Mouse (Mus musculus) right cerebral cortex, postnatal 25 days (tissue): ENCODE results near the gene Ccdc42.

ENCODE experiments used
- DNase-seq: peaks from one replicate; pipeline ENCODE4 v3.0.0; 2022

Gene Ccdc42

DNA sequence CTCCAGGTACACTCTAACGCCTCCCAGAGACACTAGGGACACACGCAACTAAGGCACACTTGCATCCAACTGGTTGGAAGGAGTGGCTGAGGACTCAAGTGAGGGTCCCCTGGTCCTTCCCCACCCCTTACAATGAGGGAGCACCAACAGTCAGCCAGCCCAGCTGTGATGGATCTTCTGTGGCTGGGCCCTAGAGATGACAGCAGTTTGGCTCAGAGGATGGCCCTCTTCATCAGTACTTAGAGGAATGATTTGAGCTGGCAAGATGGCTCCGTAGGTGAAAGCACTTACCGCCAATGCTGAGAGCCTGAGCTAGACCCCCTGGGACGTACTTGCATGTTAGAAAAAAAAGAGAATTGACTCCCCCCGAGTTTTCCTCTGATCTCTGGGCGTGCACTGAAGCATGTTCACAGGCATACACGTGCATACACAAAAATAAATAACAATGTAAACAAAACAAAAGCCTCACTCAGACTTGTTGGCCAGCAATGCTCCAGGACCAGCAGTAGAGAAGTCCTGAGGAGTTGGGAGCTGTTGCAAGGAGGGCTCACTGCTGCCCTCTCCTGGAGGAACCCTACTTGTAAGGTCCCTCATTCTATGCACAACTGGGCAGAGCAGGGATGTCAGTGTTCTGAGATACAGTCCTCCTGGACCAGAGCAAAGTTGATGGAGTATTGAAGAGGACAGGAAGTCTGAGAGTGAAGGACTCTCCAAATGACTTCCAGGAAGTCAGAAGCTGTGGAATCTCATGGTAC lies 2.4 kb downstream of the Ccdc42 start:
- peak; percentile 59 for DNase-seq

DNA sequence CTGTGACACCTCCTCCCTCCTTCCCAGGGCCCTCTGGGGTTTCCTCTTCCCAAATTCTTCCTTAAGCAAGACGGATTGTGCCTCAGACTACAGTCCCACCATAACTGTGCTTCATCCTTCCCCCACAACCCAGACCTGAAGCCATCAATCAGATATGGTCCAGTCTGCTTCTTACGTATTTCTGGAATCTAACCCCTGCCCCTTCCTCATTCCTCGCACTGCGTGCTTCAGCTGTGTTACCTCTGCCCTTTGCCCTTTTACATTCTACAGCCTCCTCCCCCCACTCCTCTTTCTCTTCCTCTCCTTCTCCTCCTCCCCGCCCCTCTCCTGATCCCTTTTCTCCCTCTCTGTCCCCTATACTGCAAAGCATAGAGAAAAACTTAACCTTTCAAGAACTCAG lies 4.9 kb downstream of the Ccdc42 start:
- no peak for DNase-seq

DNA sequence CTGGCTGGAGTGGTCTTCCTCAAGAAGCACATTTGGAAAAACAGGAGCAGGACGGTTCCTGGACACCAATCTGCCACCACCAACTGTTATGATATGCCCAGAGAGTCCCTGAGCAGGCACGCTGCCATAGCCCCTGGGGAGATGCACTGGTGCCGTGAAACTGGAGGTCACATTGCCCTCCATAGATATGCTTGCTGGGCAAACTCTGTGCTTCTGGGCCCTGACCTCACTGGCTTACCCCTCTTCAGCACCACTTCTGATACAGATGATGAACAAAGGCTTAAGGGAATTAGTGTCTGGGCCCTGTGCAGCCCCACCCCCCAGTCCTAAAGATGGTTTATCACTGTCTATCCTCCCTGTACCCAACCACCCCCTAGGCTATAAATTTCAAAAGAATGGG lies 6.4 kb downstream of the Ccdc42 start:
- no peak for DNase-seq

DNA sequence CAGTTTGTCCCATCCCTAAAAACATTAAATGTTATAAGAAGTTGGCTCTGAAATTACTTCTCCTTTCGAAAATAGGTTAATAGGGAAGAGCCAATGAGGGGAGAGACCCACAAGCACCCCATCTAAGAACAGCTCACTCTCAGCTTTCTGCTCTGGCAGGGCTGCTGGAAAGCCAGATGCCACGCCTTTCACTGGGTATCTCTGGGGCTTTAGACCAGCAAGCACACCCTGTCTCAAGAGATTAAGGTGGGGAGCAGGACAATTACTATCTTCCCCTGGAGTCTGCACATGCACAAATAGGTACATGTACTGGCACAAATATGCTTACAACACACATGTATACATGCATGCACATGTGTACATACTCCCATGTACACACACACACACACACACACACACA lies 11.1 kb downstream of the Ccdc42 start:
- DNase-seq: no peak

DNA sequence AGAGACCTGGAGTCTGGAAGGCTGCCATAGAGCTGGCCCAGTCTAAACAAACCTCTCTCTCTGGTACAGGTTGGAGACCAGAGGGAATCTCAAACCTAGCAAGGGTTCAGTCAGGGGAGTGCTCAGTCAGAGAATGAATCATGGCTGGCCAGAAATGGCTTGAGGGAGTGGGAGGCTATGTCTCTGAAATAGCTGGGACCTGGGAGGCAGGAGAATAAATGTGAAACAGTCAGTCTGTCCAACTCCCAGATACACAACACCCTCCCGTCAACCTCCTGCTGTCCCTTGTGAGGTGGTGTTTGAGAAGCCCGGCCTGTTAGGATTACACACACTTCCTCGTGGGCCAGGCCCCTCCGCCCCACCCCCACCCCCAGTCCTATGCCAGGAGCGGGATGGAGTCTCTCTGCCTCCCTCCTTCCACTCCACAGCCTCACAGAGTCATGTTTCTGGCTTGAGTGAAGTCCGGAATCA lies 13.8 kb downstream of the Ccdc42 start:
- peak; percentile 15 for DNase-seq

DNA sequence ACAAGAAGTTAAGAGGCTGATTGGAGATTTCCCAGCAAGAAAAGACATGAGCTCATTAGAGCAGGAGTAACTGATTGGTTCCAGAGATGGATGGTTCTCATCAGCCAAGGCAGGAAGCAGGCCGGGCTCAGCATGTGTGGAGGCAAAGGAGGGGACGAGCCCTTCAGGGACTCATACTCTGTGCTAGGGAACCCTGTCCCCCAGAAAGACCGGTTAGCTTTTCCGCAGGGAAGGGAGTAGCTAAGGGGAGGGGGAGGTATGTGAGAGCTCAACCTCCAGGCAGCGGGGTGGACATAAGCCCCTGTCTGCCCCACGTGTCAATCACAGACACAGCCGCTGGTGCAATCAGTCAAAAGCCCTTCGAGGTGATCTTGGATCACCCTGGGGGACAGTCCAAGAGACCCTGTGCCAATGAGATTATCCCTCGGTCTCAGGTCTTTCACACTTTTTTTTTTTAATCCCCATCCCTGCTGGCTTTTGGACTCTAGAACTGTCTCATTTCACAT lies 14.7 kb downstream of the Ccdc42 start:
- no peak for DNase-seq

DNA sequence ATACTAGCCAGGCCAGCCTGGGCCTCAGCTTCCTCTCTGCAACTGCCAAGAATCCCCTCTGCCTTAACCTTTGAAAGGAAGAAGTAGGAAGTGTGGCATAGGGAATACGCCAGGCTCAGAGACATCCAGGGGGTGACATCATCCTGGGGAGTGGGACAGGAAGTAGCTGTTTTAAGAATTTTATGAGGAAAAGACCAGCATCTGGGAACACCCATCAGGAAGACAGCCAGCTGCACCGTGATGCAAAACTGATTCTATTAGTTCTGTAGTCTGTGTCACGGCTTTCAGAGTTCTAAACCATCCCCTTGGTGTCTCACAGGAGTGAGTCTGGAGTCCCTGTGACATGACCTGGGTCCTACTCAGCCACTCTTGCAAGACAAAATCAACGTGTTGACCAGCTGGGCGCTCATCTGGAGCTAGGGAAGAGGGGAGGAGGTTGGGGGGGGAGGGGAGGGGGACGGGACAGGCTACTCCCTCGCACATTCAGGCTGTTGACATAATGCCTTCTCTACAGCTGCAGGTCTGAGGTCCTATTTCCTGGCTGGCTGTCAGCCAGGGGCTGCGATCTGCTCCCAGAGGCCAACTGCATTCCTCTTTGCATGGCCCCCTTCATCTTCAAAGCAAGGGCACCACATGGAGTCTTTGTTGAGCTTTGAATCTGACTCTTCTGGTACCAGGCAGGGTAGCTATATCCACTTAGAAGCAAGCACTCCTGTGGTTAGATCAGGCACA lies 15.5 kb downstream of the Ccdc42 start:
- no peak for DNase-seq

DNA sequence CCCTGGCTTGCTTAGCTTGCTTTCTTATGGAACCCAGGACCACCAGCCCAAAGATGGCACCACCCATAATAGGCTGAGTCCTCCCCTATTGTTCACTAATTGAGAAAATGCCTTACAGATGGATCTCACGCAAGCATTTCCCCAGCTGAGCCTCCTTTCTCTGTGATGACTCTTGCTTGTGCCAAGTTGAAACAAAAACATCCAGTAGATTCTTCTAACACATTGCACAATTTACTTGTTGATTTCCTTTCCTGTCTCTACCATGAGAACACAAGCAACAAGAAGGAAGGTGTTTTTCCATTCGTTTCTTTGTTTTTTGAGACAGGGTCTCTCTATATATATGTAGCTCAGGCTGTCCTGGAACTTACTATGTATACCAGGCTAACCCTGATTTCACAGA lies 20.2 kb downstream of the Ccdc42 start:
- DNase-seq: no peak

DNA sequence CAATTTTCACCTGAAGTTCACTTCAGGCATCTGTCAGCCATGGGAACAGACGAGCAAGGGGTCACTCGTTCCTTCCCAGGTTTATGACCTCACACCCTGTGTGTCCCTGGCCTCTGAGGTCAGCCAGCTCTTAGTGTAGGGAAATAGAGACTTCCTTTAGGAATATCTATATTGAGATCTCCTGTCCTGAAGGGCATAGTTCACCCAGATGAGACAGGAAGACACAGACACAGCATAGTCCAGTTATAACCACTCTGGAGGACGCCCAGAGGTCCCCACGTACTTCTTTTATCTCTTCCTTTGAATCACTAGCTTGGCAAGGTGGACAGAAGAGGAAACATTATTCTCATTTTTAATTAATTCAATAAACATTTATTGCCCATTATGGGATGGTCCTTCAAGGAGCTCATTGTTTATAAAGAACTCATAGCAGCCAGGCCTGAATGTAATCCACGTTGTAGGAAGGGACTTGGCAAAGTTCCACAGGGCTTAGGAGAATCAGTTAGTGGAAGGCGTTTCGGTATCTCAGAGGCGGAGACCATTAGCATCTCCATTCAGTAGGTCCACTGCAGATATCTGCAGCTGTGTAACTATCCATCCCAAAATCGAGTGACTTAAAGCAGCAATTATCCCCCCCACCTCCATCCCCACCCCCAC lies 23.2 kb downstream of the Ccdc42 start:
- DNase-seq: no peak

DNA sequence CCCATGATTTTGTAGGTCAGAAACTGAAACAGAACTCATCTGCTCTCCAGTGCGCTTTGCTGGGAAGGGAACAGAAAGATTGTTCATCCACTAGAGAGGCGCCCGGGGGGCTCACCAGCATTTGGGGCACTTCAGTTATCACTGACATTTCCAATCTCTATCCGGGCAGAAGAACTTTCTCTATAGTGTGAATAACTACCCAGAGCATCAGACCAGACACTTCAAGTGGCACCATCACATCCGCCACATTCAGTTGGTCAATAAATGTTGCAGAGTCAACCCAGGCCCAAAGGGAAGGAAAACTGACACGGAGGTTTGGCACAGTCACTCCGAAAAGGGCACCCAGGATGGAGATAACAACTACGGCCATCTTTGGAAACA lies 23.7 kb downstream of the Ccdc42 start:
- no peak for DNase-seq

DNA sequence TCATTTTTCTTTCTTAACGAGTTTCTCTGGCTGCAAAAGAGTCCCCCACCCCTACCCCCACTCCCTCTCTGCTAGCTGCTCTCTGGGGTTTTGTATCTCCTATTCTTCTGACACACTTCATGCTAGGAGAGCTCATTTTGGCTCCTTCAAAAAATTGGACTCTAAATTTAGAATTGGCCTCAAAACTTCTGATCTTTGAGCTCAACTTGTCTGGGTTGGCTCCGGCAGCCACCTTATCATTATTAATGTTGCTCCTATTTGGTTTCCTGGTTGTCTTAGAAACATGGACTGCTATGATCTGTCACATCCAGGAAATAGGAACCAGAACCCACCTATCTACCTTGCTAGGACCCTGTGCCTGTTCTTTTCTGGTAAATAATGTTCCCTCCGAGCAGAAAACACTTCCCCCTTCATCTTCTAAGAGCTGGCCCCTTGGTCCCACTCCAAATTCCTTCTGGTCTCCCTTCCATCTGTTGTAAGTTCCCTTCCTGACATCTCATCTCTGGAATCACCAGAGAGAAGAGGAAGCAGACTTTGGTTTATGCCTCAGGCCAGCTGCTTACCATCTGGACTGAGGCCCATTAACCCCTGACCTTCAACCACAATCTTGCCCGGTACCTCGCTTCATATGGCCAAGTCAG lies 26.4 kb downstream of the Ccdc42 start:
- no peak for DNase-seq

DNA sequence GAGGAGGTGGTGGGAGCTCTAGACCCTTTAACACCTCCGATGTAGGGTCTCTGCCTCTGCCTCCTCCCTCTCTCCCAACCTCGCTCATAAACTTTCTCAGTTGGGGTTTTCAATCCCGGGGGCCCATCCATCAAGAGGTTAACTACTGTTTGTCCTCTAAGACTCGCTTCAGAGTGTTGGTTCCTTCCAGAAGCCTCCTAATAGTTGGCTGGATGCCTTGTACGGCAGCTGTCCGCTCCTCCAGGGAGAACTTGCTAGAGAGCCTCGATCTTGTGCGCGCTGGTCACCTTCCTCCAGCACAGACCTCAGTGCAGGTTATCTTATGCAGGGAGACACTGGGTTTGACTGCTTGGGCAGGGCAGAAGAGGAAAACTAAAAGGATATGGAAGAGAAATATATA lies 35.9 kb downstream of the Ccdc42 start:
- DNase-seq: no peak

DNA sequence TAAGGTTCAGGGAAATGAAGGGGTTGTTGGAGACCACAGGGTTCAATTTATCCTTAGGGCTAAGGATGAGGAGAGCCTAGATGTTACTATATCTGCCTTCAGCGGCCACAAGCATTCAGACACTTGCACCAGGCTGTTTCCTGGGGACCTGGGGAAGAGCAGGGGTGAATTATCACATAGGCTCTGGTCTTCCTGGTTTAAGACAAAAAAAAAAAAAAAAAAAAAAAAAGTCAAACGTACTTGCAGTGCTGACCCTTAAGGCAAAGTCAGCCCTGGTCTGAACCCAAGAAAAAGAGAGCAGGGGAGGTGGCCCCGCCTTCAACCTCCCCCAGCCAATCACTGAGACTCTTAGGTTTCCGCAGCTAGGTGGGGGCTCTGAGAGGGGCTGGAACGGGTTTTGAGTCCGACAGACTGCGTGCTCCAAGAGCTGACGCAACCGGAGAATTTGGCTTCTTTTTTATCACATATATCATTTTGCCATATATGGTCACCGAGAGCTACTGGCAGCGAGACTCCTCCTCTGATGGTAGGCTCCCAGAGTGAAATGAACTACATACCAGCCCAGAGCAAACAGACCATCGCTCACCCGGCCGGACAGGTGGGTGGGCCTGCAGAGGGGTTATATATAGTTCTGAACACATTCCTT lies 36.5 kb downstream of the Ccdc42 start:
- DNase-seq: peak; percentile 73

DNA sequence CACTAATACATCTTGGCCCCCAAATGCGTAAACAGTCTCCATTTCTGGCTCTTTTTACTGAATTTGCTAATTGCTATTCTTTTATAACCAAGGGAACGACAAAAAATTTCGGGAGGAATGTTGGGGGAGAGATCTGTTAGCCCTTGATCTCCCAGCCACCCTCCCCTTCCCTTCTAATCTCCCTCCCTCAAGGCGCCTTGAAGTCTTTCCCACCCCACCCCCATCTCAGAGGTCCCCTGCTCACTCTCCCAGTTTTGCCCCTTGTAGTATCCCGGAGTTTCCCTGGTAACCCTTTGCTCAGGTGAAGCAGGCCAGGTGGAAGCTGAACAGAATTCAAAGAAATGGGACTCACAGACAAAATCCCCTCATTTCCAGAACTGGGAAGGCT lies 37.0 kb downstream of the Ccdc42 start:
- DNase-seq: no peak

DNA sequence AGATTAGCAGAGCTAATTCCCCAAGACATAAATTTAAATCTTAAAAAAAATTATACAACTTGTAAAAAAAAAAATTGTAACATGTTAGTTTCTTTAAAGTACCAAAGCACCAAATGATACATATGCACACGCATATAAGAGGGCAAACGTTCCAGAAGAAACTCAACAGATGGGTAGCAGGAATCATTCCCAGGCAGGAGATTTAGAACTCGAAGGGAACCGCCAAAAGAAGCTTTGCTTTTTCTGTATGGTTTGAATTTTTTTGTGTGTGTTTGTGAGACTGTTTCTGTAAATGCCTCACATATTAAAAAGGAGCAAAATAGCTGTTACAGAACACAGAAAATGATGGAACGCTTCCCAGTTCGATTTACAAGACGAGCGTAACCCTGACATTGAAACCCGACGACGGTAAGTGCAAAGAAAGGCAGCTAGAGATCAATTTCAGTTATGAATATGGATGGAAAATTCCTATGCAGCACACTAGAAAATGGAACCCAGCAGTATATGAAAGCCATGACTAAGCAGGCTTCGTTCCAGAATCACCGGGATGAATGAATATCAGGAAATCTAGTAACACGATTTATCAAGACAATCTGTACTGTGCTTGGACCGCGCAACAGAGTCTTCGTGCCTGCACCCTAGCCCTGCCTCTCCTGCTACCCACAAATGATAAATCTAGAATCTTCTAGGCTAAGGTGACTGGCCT lies 44.9 kb downstream of the Ccdc42 start:
- peak; percentile 43 for DNase-seq

DNA sequence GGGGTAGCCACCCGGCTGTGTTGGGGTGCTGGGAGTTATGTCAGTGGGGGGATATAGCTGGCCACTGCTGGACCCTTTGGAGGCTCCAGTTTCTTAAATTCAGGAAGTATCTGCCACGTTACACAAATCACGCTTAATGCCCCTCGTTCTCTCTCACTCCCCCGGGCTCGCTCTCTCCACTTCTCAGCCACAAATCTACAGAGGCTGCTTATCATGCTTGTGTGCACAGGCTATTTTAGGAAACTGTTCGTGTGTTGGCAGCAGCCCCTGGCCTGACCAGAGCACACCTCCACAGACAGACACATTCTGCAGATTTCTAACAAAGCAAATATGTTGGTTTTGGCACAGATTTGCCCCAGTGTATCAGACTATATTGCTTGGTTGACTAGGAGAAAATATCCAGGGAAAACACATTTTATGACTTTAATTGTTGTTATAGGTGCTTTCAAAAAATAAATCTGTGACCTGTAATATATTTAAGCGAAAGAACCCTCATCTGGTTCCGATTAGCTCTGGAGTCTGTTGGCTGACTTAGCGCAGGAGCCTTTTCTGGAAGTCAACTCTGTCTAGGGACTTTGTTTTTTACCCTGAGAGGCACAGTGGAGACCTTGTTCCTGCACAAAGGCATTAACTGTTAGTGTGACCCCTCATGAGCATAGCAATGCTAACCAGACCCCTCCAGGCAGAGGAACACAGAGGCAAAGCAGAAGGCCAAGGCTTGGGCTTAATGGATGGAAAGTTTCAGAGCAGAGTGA lies 51.2 kb downstream of the Ccdc42 start:
- no peak for DNase-seq

DNA sequence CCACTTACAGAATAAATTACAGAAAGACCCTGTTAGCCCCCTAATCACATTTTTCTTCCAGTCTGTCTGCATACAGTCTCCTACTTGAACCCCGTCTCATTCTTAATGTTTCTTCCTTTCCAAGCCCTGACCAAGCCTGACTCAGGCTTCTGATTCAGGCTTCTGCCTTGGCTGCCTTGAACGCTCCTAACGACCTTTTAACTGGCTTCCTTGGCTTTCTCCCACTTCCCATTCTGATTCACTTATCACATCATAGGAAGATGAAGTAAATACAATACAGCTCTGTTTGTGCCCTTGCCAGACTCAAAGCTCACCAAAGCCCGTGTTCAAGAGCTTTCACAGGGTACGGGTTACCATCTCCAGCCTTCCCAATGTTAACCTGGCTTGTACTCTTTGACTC lies 54.5 kb downstream of the Ccdc42 start:
- DNase-seq: no peak

DNA sequence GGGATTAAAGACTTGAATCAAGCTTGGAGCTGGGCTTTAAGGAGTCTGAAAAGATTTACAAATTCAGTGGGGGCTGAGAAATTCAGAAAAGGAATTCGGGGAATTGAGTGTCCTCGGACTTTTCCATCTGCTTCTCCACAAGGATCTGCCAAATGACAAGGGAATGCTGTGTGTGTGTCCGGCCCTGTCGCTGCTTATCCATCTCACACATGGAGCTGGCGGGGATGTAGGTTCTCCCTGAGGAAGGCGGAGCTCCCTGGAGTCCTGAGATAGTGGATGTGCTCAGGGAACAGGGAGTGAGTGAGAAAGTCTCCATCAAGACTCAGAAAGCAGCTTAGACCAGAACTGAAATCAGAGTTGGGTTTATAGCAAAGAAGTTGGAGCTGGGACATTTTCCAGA lies 58.0 kb downstream of the Ccdc42 start:
- no peak for DNase-seq
